Mouse (Mus musculus) stomach, embryonic 14.5 days (tissue): ENCODE results near the gene Zzef1. TPM values are rescaled to one million over a fixed set of nuclear protein-coding genes. Genes with fewer than 3 reads are reported as not detected.
"Not testable (repeated sequence)": the region's sequence is repeated elsewhere in the genome, so short reads cannot be mapped to it uniquely, and the experiment has no call there.

ENCODE experiments used
- ATAC-seq: fragments of 200-750 bp; cut with Nextera tagmentation; 2 replicates; pipeline ENCODE4 v1.8.0; 2017; ENCODE audit warnings: low read depth, moderate TSS enrichment; ENCODE audit not compliant: insufficient number of reproducible peaks, insufficient read depth, low FRiP score
- H3K27ac ChIP-seq: fragments of 300-500 bp; sonication (generic); 2 replicates; pipeline ENCODE4 v1.5.1; 2014; ENCODE audit warnings: mild to moderate bottlenecking, low read length, moderate library complexity, mixed read lengths
- H3K27me3 ChIP-seq: fragments of 300-500 bp; sonication (generic); 2 replicates; pipeline ENCODE4 v1.6.1; 2014; ENCODE audit warnings: low read length, control low read depth, mixed read lengths; ENCODE audit not compliant: control insufficient read depth, insufficient read depth
- H3K36me3 ChIP-seq: fragments of 300-500 bp; sonication (generic); 2 replicates; pipeline ENCODE4 v1.6.1; 2014; ENCODE audit warnings: mild to moderate bottlenecking, control low read depth, low read length, moderate library complexity, mixed read lengths; ENCODE audit not compliant: control insufficient read depth, insufficient read depth
- H3K4me1 ChIP-seq: fragments of 300-500 bp; sonication (generic); 2 replicates; pipeline ENCODE4 v1.6.1; 2014; ENCODE audit warnings: low read length, control low read depth, mixed read lengths; ENCODE audit not compliant: control insufficient read depth, insufficient read depth
- H3K4me2 ChIP-seq: fragments of 300-500 bp; sonication (generic); replicated peaks from 2 replicates; pipeline ENCODE4 v1.6.1; 2014; ENCODE audit warnings: low read depth, low read length, control low read depth
- H3K4me3 ChIP-seq: fragments of 300-500 bp; sonication (generic); 2 replicates; pipeline ENCODE4 v1.5.1; 2014; ENCODE audit warnings: low read depth, low read length, control low read depth
- H3K9ac ChIP-seq: fragments of 300-500 bp; sonication (generic); replicated peaks from 2 replicates; pipeline ENCODE4 v1.6.1; 2014; ENCODE audit warnings: low read depth, mild to moderate bottlenecking, control low read depth, low read length, moderate library complexity, mixed read lengths
- H3K9me3 ChIP-seq: fragments of 300-500 bp; sonication (generic); 2 replicates; pipeline ENCODE4 v1.6.1; 2016; ENCODE audit warnings: low read depth, low read length, control low read depth; ENCODE audit not compliant: control insufficient read depth
- WGBS: fragments of 180-500 bp; shearing (Covaris S2); extraction: QIAGEN DNeasy Blood & Tissue Kit; methylation state at CpG from one replicate; pipeline ENCODE4 v1.1.7; 2014; 5-methylcytosine and 5-hydroxymethylcytosine counted together
- polyA plus RNA-seq: library from polyadenylated mRNA; unstranded; fragments of >200 nt; fragmentation: Nextera tagmentation; extraction: Ambion mirVana; gene quantifications from 2 replicates; pipeline ENCODE4 v1.2.1, GENCODE M21; 2014

Gene Zzef1
- polyA plus RNA-seq, 1 experiment from 2014 or later = 13.8 TPM

DNA sequence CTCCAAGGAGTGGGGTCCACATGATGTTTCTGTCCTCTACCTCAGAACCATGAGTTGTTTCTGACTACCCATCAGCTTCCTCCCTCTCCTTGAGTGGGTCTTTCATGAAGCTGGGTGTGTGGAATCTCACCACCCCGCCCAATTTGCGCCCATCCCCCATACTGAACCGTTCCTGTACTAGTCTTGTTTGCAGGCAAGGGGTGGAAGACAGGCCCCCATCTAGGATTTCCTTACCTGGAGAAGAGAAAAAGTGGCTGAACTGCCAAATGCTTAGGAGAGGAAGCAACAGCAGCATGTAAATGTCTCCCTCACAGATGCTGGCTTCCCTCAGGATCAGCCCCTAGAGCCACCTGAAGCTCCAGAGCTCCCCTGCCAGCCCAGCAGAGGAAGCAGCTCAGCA, 25.7 kb upstream of the Zzef1 start:
- no peak for ATAC-seq
- Histone ChIP-seq H3K4me3 (no peak overlapping the region), H3K36me3 (peaks cover 15% of the 10 kb centered on the region), H3K27me3 (no peaks in the 10 kb centered on the region), H3K4me2 (no peak overlapping the region), H3K4me1 (0 out of 2 replicates have a peak, but pooled peaks cover 2% of the 10 kb centered on the region), H3K27ac (no peak overlapping the region), H3K9ac (no peak overlapping the region), H3K9me3 (no peaks in the 10 kb centered on the region)
- 92% methylated on average over 3 of the region's 3 CpGs for WGBS

DNA sequence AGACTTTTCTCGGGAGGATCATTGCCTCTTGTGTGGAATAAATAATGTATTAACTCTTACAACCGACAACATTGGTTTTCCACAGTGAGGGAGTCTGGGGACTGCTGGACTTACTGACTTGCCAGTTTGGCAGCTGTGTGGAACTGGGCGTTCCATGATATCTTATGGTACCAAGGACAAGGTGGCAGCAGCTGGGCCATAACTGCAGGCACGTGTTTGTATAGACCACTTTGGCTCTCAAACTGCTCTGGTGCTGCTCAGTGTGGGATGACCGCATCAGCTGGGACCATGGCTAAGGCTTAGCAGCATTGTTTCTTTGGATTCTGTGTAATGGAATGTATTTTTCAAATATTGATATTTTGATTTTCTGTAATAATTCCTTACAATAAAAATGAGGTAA, 25.2 kb upstream of the Zzef1 start:
- peaks cover 15% of the 10 kb centered on the region for H3K36me3 ChIP-seq
- H3K4me3 ChIP-seq = no peak overlapping the region
- H3K4me1 ChIP-seq = 0 out of 2 replicates have a peak, but pooled peaks cover 2% of the 10 kb centered on the region
- no peak overlapping the region for H3K9ac ChIP-seq
- no peak overlapping the region for H3K27ac ChIP-seq
- no peak for ATAC-seq
- no peaks in the 10 kb centered on the region for H3K27me3 ChIP-seq
- H3K4me2 ChIP-seq = no peak overlapping the region
- WGBS = 84% methylated on average over 5 of the region's 5 CpGs
- H3K9me3 ChIP-seq = no peaks in the 10 kb centered on the region

DNA sequence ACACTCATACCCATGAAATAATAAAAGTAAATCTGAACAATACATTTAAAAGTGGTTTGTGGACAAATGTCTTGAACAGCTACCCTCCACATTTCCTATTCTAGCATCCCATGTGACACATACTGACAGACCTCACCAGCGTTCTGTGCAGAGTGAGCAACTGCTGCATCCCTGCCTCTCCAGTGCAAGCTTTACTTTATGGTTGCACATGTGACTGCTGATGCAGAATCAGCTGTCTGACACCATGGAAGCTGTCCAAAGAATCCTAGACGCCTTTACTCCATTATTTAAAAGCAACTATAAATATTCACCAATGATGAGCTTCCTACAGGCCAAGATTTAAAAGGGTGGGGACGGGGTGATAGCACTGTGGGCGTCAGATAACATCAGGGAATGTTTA, 24.6 kb upstream of the Zzef1 start:
- Histone ChIP-seq H3K9ac (no peak overlapping the region), H3K4me3 (no peak overlapping the region), H3K36me3 (peaks cover 15% of the 10 kb centered on the region), H3K27me3 (no peaks in the 10 kb centered on the region), H3K4me1 (0 out of 2 replicates have a peak, but pooled peaks cover 2% of the 10 kb centered on the region), H3K9me3 (no peaks in the 10 kb centered on the region), H3K27ac (no peak overlapping the region), H3K4me2 (no peak overlapping the region)
- 56% methylated on average over 4 of the region's 4 CpGs for WGBS
- ATAC-seq = no peak

DNA sequence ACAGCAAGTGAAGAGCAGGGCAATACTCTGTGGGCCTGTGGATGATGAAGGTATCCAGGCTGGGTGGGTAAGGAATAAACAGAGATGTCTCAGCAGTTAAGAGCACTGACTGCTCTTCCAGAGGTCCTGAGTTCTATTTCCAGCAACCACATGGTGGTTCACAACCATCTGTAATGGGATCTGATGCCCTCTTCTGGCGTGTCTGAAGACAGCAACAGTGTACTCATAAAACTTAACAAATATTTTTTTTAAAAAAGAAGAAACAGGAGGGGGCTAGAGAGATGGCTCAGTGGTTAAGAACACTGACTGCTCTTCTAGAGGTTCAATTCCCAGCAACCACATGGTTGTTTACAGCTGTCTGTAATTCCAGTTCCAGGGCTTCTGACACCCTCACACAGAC, 23.4 kb upstream of the Zzef1 start:
- ATAC-seq, H3K9me3 ChIP-seq, H3K4me1 ChIP-seq, H3K27me3 ChIP-seq, H3K9ac ChIP-seq, H3K36me3 ChIP-seq, H3K4me3 ChIP-seq, H3K27ac ChIP-seq, H3K4me2 ChIP-seq: not testable (repeated sequence)
- WGBS = 39% methylated on average over 1 of the region's 1 CpGs

DNA sequence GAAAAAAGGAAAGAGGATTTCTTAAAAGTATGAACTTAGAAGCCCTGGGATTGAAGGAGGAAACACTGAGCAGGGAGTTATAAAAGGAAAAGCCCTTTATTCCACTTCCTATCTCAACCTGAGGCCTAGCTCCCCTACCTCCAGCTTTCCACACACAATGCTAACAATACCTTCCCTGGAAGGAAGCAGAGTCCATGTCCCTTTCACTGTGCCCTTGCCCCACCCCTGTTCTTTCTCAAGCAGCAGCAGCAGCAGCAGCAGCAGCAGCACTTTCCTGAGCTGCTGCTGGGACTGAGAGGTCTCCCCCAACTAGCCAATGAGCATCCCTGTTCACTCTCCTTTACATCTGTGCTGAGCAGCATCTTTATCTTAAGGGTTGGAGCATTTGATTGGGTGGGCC, 17.1 kb upstream of the Zzef1 start:
- no peaks in the 10 kb centered on the region for H3K4me1 ChIP-seq
- H3K4me2 ChIP-seq = no peak overlapping the region
- H3K27ac ChIP-seq = no peak overlapping the region
- H3K36me3 ChIP-seq = no peaks in the 10 kb centered on the region
- H3K9me3 ChIP-seq = no peaks in the 10 kb centered on the region
- H3K27me3 ChIP-seq = no peaks in the 10 kb centered on the region
- ATAC-seq = no peak
- H3K9ac ChIP-seq = no peak overlapping the region
- H3K4me3 ChIP-seq = no peak overlapping the region

DNA sequence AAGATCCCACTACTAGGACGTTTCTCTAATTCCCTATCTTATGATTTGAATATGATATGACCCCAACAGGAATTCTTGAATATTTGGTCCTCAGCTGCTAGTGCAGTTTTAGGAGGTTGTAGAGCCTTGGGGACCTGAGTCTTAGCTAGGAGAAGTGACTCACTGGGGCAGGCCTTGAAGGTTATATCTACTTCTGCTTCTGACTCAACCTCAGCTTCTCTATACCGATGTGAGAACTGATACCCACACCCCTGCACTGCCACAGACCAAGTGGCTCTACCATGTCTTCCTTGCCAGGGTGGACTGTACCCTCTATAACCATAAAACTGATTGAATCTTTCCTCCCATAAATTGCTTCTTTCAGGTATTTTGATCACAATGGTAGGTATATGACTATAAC, 13.9 kb upstream of the Zzef1 start:
- Histone ChIP-seq H3K27ac (no peak overlapping the region), H3K4me1 (no peaks in the 10 kb centered on the region), H3K9ac (no peak overlapping the region), H3K36me3 (no peaks in the 10 kb centered on the region), H3K27me3 (no peaks in the 10 kb centered on the region), H3K4me3 (no peak overlapping the region), H3K9me3 (no peaks in the 10 kb centered on the region), H3K4me2 (no peak overlapping the region)
- no peak for ATAC-seq
- 72% methylated on average over 2 of the region's 2 CpGs for WGBS

DNA sequence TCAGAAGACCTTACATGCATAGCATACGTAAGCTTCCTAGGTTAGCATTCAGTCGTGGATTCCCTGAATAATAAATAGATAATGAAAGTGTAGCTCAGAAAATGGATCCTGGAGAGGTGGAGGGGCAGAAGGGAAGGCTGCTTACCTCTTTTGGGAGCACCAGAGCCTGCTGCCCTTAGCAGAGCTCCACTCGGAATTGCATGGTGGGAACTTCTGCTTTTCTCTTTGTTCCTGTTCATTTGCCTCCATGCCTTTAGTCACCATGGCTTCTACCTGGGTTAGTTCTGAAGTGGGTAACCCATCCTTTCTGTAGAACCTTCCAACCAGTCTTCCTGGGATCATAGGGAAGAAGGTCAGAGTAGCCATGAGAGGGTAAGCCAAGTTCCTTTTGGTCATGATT, 13.5 kb upstream of the Zzef1 start:
- 77% methylated on average over 3 of the region's 3 CpGs for WGBS
- H3K36me3 ChIP-seq = no peaks in the 10 kb centered on the region

DNA sequence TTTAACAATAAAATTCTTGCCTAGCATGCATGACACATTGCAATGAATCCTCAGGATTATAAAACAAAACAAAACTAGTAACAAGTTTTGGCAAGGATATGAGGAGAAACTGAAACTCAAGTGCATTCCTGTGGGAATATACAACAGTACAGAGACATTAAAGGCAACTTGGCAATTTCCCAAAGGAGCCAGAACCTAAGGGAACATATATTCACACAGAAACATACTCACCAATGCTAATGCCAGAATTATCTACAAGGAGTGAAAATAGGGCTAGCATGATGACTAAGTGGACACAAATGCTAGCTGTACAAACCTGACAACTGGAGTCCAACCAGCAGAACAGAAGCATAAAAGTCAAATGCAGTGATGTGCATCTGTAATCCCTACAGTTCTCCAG, 4.0 kb upstream of the Zzef1 start:
- Histone ChIP-seq H3K36me3 (no peaks in the 10 kb centered on the region), H3K27me3 (no peaks in the 10 kb centered on the region), H3K4me3 (no peak overlapping the region), H3K9ac (no peak overlapping the region), H3K4me1 (no peaks in the 10 kb centered on the region), H3K4me2 (no peak overlapping the region), H3K9me3 (no peaks in the 10 kb centered on the region), H3K27ac (no peak overlapping the region)
- ATAC-seq = no peak

More for the DNA sequence above, 13.5 kb upstream of the Zzef1 start:
- no peak for ATAC-seq
- Histone ChIP-seq H3K4me1 (no peaks in the 10 kb centered on the region), H3K9ac (no peak overlapping the region), H3K4me3 (no peak overlapping the region), H3K27ac (no peak overlapping the region), H3K4me2 (no peak overlapping the region), H3K27me3 (no peaks in the 10 kb centered on the region), H3K9me3 (no peaks in the 10 kb centered on the region)

DNA sequence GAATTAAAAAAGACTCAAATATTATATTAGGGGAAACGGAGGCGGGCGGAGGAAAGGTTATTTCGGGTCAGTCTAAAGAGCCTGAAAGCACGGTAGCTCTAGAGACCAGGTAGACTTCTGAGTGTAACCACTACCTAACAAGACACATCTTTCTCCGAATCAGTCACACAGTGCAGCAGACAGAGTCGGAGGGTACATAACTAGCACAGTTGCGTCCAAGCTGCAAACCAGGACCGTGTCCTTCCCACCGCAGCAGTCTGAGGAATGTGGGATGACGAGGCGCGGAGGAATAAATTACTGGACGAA, 924 bp upstream of the Zzef1 start:
- H3K9ac ChIP-seq = peak overlapping the region; percentile 66
- H3K36me3 ChIP-seq = no peaks in the 10 kb centered on the region
- no peaks in the 10 kb centered on the region for H3K9me3 ChIP-seq
- peak overlapping the region; percentile 73 for H3K4me2 ChIP-seq
- 19% methylated on average over 14 of the region's 14 CpGs for WGBS
- H3K27me3 ChIP-seq = no peaks in the 10 kb centered on the region
- peak overlapping the region; percentile 78 for H3K4me3 ChIP-seq
- H3K27ac ChIP-seq = peak overlapping the region; percentile 68; the same call in 1 of the 2 replicates
- 0 out of 2 replicates have a peak, but pooled peaks cover 3% of the 10 kb centered on the region for H3K4me1 ChIP-seq
- ATAC-seq = peak; percentile 50; the same call in 1 of the 2 replicates
